Mouse (Mus musculus): ENCODE data around the gene Pum1. TPM values are rescaled to one million over a fixed set of nuclear protein-coding genes. Genes with fewer than 3 reads are reported as not detected.

Pum1 gene
- polyA plus RNA-seq, 1 experiment from 2014 or later: 115 TPM

GRCm38 (mm10) chr4:130792376-130793179, 129.5 kb downstream of the Pum1 start, which contains the start of gene Sdc3:
Gene Sdc3 (plus strand): TSS chr4:130792537.
- ATAC-seq (ENCODE audit: insufficient number of reproducible peaks, low FRiP score, low TSS enrichment, low read depth): peak; percentile 28; the same call in 1 of the 2 replicates

DNA sequence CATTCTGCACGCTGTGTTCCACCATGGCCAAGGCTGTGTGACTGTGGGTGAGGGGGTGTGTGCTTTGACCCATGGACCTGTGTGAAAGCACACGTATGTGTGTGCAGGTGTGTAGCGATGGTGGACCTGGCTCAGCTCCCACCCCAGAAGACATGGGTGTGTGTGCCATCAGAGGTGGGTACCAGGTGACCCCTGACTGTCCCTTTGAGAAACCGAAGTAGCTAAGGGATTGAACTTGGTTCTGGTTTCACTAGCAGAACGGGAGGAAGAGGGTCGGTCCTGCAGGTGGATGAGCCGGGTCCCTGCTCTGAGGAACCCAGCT, 130.0 kb downstream of the Pum1 start:
- H3K36me3 ChIP-seq (ENCODE audit: control insufficient read depth, insufficient read depth, low read length): no peaks in the 10 kb centered on the region
- ATAC-seq (ENCODE audit: insufficient number of reproducible peaks, low FRiP score, low TSS enrichment, low read depth) (0 out of 2 replicates have a peak, but pooled peaks have one; percentile 8), DNase-seq (ENCODE audit: low spot score) (no peak)
- H3K27ac ChIP-seq (replicated peaks; ENCODE audit: low read depth, low read length): no peak overlapping the region
- H3K4me2 ChIP-seq (ENCODE audit: low read depth, severe bottlenecking): peak overlapping the region; percentile 95
- H3K9me3 ChIP-seq (ENCODE audit: control insufficient read depth, low read length): no peaks in the 10 kb centered on the region
- H3K4me3 ChIP-seq (ENCODE audit: low read depth, low read length): peak overlapping the region; percentile 94
- WGBS: 47% methylated on average over 7 of the region's 7 CpGs
- peaks cover 24% of the 10 kb centered on the region for H3K4me1 ChIP-seq (ENCODE audit: control insufficient read depth, insufficient read depth, low read length)
- no peaks in the 10 kb centered on the region for H3K27me3 ChIP-seq (ENCODE audit: control insufficient read depth, insufficient read depth, low read length)
- peak overlapping the region; percentile 97 for H3K9ac ChIP-seq (ENCODE audit: low read length)

More at GRCm38 (mm10) chr4:130792376-130793179, 129.5 kb downstream of the Pum1 start, which contains the start of gene Sdc3:
- Histone ChIP-seq H3K9ac (ENCODE audit: low read length) (peak within 1 kb of the TSS; percentile 97), H3K4me1 (ENCODE audit: control insufficient read depth, insufficient read depth, low read length) (peaks cover 19% of the 10 kb centered on the region), H3K4me3 (ENCODE audit: low read depth, low read length) (peak within 1 kb of the TSS; percentile 94), H3K36me3 (ENCODE audit: control insufficient read depth, insufficient read depth, low read length) (no peaks in the 10 kb centered on the region), H3K27me3 (ENCODE audit: control insufficient read depth, insufficient read depth, low read length) (no peaks in the 10 kb centered on the region), H3K27ac (replicated peaks; ENCODE audit: low read depth, low read length) (peak within 1 kb of the TSS; percentile 26; the same call in 1 of the 2 replicates), H3K4me2 (ENCODE audit: low read depth, severe bottlenecking) (peak within 1 kb of the TSS; percentile 95), H3K9me3 (ENCODE audit: control insufficient read depth, low read length) (no peaks in the 10 kb centered on the region)
- 3% methylated on average over 34 of the region's 99 CpGs for WGBS
- DNase-seq (ENCODE audit: low spot score): peak; percentile 59

GRCm38 (mm10) chr4:130794771-130795170, 131.7 kb downstream of the Pum1 start:
- peaks cover 39% of the 10 kb centered on the region for H3K4me1 ChIP-seq (ENCODE audit: control insufficient read depth, insufficient read depth, low read length)
- H3K4me3 ChIP-seq (ENCODE audit: low read depth, low read length): no peak overlapping the region
- H3K36me3 ChIP-seq (ENCODE audit: control insufficient read depth, insufficient read depth, low read length): no peaks in the 10 kb centered on the region
- no peaks in the 10 kb centered on the region for H3K27me3 ChIP-seq (ENCODE audit: control insufficient read depth, insufficient read depth, low read length)
- H3K27ac ChIP-seq (replicated peaks; ENCODE audit: low read depth, low read length): no peak overlapping the region
- no peak overlapping the region for H3K9ac ChIP-seq (ENCODE audit: low read length)
- 50% methylated on average over 4 of the region's 4 CpGs for WGBS
- DNase-seq (ENCODE audit: low spot score) (no peak), ATAC-seq (ENCODE audit: insufficient number of reproducible peaks, low FRiP score, low TSS enrichment, low read depth) (no peak)
- H3K9me3 ChIP-seq (ENCODE audit: control insufficient read depth, low read length): no peaks in the 10 kb centered on the region
- H3K4me2 ChIP-seq (ENCODE audit: low read depth, severe bottlenecking): no peak overlapping the region

- Histone ChIP-seq H3K9ac (ENCODE audit: low read length) (no peak overlapping the region), H3K9me3 (ENCODE audit: control insufficient read depth, low read length) (no peaks in the 10 kb centered on the region), H3K27ac (replicated peaks; ENCODE audit: low read depth, low read length) (no peak overlapping the region), H3K36me3 (ENCODE audit: control insufficient read depth, insufficient read depth, low read length) (no peaks in the 10 kb centered on the region), H3K4me3 (ENCODE audit: low read depth, low read length) (no peak overlapping the region), H3K4me2 (ENCODE audit: low read depth, severe bottlenecking) (no peak overlapping the region), H3K27me3 (ENCODE audit: control insufficient read depth, insufficient read depth, low read length) (no peaks in the 10 kb centered on the region), H3K4me1 (ENCODE audit: control insufficient read depth, insufficient read depth, low read length) (peaks cover 39% of the 10 kb centered on the region)
- WGBS: 89% methylated on average over 6 of the region's 6 CpGs
- ATAC-seq (ENCODE audit: insufficient number of reproducible peaks, low FRiP score, low TSS enrichment, low read depth): no peak
- no peak for DNase-seq (ENCODE audit: low spot score)
Measured at GRCm38 (mm10) chr4:130795970-130796369, 132.8 kb downstream of the Pum1 start.

GRCm38 (mm10) chr4:130797201-130798051, 134.3 kb downstream of the Pum1 start:
- DNase-seq (ENCODE audit: low spot score) (peak; percentile 78), ATAC-seq (ENCODE audit: insufficient number of reproducible peaks, low FRiP score, low TSS enrichment, low read depth) (peak; percentile 74)
- Histone ChIP-seq H3K4me3 (ENCODE audit: low read depth, low read length) (no peak overlapping the region), H3K27me3 (ENCODE audit: control insufficient read depth, insufficient read depth, low read length) (no peaks in the 10 kb centered on the region), H3K9ac (ENCODE audit: low read length) (0 out of 2 replicates have a peak overlapping the region, but pooled peaks have one; percentile 18), H3K27ac (replicated peaks; ENCODE audit: low read depth, low read length) (peak overlapping the region; percentile 75), H3K9me3 (ENCODE audit: control insufficient read depth, low read length) (no peaks in the 10 kb centered on the region), H3K4me2 (ENCODE audit: low read depth, severe bottlenecking) (peak overlapping the region; percentile 25; the same call in 1 of the 2 replicates), H3K36me3 (ENCODE audit: control insufficient read depth, insufficient read depth, low read length) (no peaks in the 10 kb centered on the region), H3K4me1 (ENCODE audit: control insufficient read depth, insufficient read depth, low read length) (peaks cover 37% of the 10 kb centered on the region)
- WGBS: 15% methylated on average over 15 of the region's 15 CpGs

DNA sequence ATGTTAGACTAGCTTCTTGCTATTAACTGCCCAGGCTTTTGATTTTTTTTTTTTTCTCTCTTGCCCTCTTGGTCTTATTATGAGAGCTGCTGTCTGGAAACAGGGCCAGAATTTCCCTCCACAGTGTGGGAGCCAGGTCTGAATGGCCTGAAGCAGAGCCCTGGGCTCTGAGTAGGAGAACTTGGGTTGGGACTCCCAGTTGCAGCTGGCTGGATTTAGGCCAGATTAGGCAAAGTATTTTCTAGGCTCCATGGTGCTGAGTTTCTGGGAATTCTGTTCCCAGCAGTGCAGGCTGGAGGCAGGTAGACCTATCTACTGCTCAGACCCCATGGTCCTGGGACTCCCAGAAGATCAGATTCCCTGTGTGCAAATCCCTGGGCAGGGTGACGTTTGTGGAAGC, 135.3 kb downstream of the Pum1 start:
- DNase-seq (ENCODE audit: low spot score): no peak
- no peaks in the 10 kb centered on the region for H3K9me3 ChIP-seq (ENCODE audit: control insufficient read depth, low read length)
- no peak overlapping the region for H3K9ac ChIP-seq (ENCODE audit: low read length)
- 62% methylated on average over 1 of the region's 1 CpGs for WGBS
- no peak for ATAC-seq (ENCODE audit: insufficient number of reproducible peaks, low FRiP score, low TSS enrichment, low read depth)
- H3K4me2 ChIP-seq (ENCODE audit: low read depth, severe bottlenecking): no peak overlapping the region
- H3K27ac ChIP-seq (replicated peaks; ENCODE audit: low read depth, low read length): peak overlapping the region; percentile 43
- peaks cover 36% of the 10 kb centered on the region for H3K4me1 ChIP-seq (ENCODE audit: control insufficient read depth, insufficient read depth, low read length)
- no peak overlapping the region for H3K4me3 ChIP-seq (ENCODE audit: low read depth, low read length)
- H3K27me3 ChIP-seq (ENCODE audit: control insufficient read depth, insufficient read depth, low read length): no peaks in the 10 kb centered on the region
- H3K36me3 ChIP-seq (ENCODE audit: control insufficient read depth, insufficient read depth, low read length): no peaks in the 10 kb centered on the region

DNA sequence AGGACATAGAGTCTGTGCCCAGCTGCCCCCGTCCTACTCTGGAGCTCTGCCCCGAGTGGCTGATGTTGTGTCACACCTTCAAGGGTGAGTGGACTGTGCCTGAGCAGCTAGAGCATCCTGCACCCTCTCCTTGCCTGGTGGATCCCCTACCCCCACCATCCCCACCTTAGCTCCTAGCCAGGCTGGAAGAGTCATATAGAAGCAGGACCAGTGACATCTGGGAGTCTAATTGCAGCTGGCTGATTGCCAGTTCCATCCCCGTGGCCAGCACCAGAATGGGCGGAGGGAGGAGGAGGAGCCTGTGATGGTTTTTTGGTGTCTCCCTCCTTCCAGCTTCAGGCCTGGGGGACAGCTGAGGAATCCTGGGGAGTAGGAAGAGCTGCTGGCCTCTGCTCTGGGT, 136.0 kb downstream of the Pum1 start:
- no peak overlapping the region for H3K4me3 ChIP-seq (ENCODE audit: low read depth, low read length)
- ATAC-seq (ENCODE audit: insufficient number of reproducible peaks, low FRiP score, low TSS enrichment, low read depth) (no peak; the same call in 1 of the 2 replicates), DNase-seq (ENCODE audit: low spot score) (no peak)
- no peaks in the 10 kb centered on the region for H3K36me3 ChIP-seq (ENCODE audit: control insufficient read depth, insufficient read depth, low read length)
- no peaks in the 10 kb centered on the region for H3K9me3 ChIP-seq (ENCODE audit: control insufficient read depth, low read length)
- H3K4me1 ChIP-seq (ENCODE audit: control insufficient read depth, insufficient read depth, low read length): peaks cover 35% of the 10 kb centered on the region
- H3K27ac ChIP-seq (replicated peaks; ENCODE audit: low read depth, low read length): no peak overlapping the region
- no peaks in the 10 kb centered on the region for H3K27me3 ChIP-seq (ENCODE audit: control insufficient read depth, insufficient read depth, low read length)
- WGBS: 51% methylated on average over 4 of the region's 4 CpGs
- no peak overlapping the region for H3K9ac ChIP-seq (ENCODE audit: low read length)
- no peak overlapping the region for H3K4me2 ChIP-seq (ENCODE audit: low read depth, severe bottlenecking)

DNA sequence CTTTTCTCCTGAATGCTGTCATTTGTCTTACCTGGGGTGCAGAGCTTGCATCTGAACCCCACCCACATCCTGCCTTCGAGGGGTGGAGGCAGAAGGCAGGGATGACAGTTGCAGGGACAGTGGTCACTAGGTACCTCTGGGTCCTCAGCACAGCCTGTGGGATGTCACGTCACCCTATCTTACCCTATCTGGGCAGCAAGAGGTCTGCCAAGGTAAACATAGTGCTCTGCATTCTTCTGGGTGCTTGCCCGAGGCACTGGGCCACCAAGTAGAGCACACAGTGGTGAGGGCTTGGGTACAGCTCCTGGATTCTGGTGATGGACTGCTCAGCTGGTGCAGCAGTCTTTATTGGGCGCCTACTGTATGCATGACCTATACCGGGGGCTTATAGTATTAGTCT, 136.5 kb downstream of the Pum1 start:
- 82% methylated on average over 5 of the region's 5 CpGs for WGBS
- no peaks in the 10 kb centered on the region for H3K36me3 ChIP-seq (ENCODE audit: control insufficient read depth, insufficient read depth, low read length)
- no peak overlapping the region for H3K27ac ChIP-seq (replicated peaks; ENCODE audit: low read depth, low read length)
- ATAC-seq (ENCODE audit: insufficient number of reproducible peaks, low FRiP score, low TSS enrichment, low read depth) (no peak), DNase-seq (ENCODE audit: low spot score) (no peak)
- H3K4me1 ChIP-seq (ENCODE audit: control insufficient read depth, insufficient read depth, low read length): peaks cover 32% of the 10 kb centered on the region
- H3K27me3 ChIP-seq (ENCODE audit: control insufficient read depth, insufficient read depth, low read length): no peaks in the 10 kb centered on the region
- H3K4me2 ChIP-seq (ENCODE audit: low read depth, severe bottlenecking): no peak overlapping the region
- H3K9me3 ChIP-seq (ENCODE audit: control insufficient read depth, low read length): no peaks in the 10 kb centered on the region
- H3K4me3 ChIP-seq (ENCODE audit: low read depth, low read length): no peak overlapping the region
- H3K9ac ChIP-seq (ENCODE audit: low read length): no peak overlapping the region

All from limb, embryonic 11.5 days (tissue).